Mouse (Mus musculus): ENCODE measurements at regions not wholly inside any gene's neighbourhood (a gene's known extent, or its start where the extent isn't known, plus 50 kb on each side); places are given as distances from the start of the nearest gene placed in this dataset.

DNA sequence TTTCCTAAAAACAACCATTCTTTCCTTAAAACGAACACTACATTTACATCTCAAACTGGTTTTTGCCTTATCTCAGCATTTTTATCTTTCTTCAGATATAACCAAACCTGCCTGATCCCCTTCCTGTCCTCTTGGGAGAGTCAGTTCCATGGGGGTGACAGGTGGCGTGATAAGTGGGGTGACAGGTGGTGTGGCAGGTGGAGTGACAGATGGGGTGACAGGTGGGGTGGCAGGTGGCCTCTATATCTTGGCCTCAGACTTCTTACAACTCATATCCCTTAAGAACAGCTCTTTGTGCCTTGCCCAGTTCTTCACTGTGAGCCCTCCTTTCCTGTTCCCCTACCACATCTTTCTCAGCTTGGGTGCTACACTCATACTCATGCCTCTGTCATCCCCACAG, 259.0 kb upstream of the Far2 start:
- TF ChIP-seq CTCF (IDR thresholded peaks at IDR 0.05; ENCODE audit: insufficient read depth, low read depth, low read length), result no peak
- TF ChIP-seq POLR2A (IDR thresholded peaks at IDR 0.05; ENCODE audit: insufficient read depth, low read depth, low read length), result no peak
